Mouse (Mus musculus) liver, postnatal 0 days (tissue): ENCODE results near the gene Ccdc47. TPM values are rescaled to one million over a fixed set of nuclear protein-coding genes. Genes with fewer than 3 reads are reported as not detected.
A peak's percentile ranks its signal among the peaks of the same experiment; 100 is the strongest.

Experiments used
- ATAC-seq: fragments of 200-750 bp; cut with Nextera tagmentation; 2 replicates; pipeline ENCODE4 v1.8.0; 2017; ENCODE audit warnings: mild to moderate bottlenecking, moderate library complexity
- DNase-seq: peaks from one replicate; pipeline ENCODE4 v3.0.0-alpha.2; 2016
- H3K27ac ChIP-seq: fragments of 300-500 bp; sonication (generic); 2 replicates; pipeline ENCODE4 v1.5.1; 2014; ENCODE audit warnings: antibody characterized with exemption, moderate library complexity, mild to moderate bottlenecking, low read depth
- H3K27me3 ChIP-seq: fragments of 300-500 bp; sonication (generic); 2 replicates; pipeline ENCODE4 v1.6.1; 2014; ENCODE audit warnings: low read length, control low read depth, mixed read lengths; ENCODE audit not compliant: insufficient read depth
- H3K36me3 ChIP-seq: fragments of 300-500 bp; sonication (generic); replicated peaks from 2 replicates; pipeline ENCODE4 v1.6.1; 2014; ENCODE audit warnings: mild to moderate bottlenecking, control low read depth, low read length, moderate library complexity, mixed read lengths; ENCODE audit not compliant: insufficient read depth
- H3K4me1 ChIP-seq: fragments of 300-500 bp; sonication (generic); 2 replicates; pipeline ENCODE4 v1.6.1; 2014; ENCODE audit warnings: antibody characterized with exemption, mild to moderate bottlenecking, control low read depth; ENCODE audit not compliant: insufficient read depth
- H3K4me2 ChIP-seq: fragments of 300-500 bp; sonication (generic); 2 replicates; pipeline ENCODE4 v1.6.1; 2014; ENCODE audit warnings: low read depth, mild to moderate bottlenecking, low read length, moderate library complexity, mixed read lengths
- H3K4me3 ChIP-seq: fragments of 300-500 bp; sonication (generic); 2 replicates; pipeline ENCODE4 v1.5.1; 2014; ENCODE audit warnings: low read depth, low read length
- H3K9ac ChIP-seq: fragments of 300-500 bp; sonication (generic); replicated peaks from 2 replicates; pipeline ENCODE4 v1.6.1; 2014; ENCODE audit warnings: mild to moderate bottlenecking, moderate library complexity
- H3K9me3 ChIP-seq: fragments of 300-500 bp; sonication (generic); 2 replicates; pipeline ENCODE4 v1.6.1; 2016; ENCODE audit warnings: mild to moderate bottlenecking, control low read depth, low read length, mixed read lengths
- CTCF ChIP-seq: sonication (generic); IDR thresholded peaks from 2 replicates; pipeline ENCODE4 v1.5.1; 2016; ENCODE audit warnings: antibody characterized with exemption, low read depth
- EP300 ChIP-seq: IDR thresholded peaks from 2 replicates; pipeline ENCODE4 v1.6.1; 2016; ENCODE audit warnings: antibody characterized with exemption, low read depth, mild to moderate bottlenecking
- WGBS: fragments of 180-500 bp; shearing (Covaris S2); extraction: QIAGEN DNeasy Blood & Tissue Kit; methylation state at CpG from one replicate; pipeline ENCODE4 v1.1.7; 2014; ENCODE audit not compliant: insufficient replicate concordance; 5-methylcytosine and 5-hydroxymethylcytosine counted together
- polyA plus RNA-seq: library from polyadenylated mRNA; unstranded; fragments of >200 nt; fragmentation: Nextera tagmentation; extraction: Ambion mirVana; gene quantifications from 2 replicates; pipeline ENCODE4 v1.2.1, GENCODE M21; 2015

Gene Ccdc47
- polyA plus RNA-seq, 1 experiment from 2014 or later, result 34.6 TPM

- H3K36me3 ChIP-seq, result peaks cover 3% of the 10 kb centered on the region; the same call in 1 of the 2 replicates
- no peaks in the 10 kb centered on the region for H3K27me3 ChIP-seq
- H3K27ac ChIP-seq, result no peak overlapping the region
- no peak overlapping the region for H3K4me2 ChIP-seq
- no peak overlapping the region for H3K4me3 ChIP-seq
- TF ChIP-seq EP300 (no peak), CTCF (no peak)
- H3K9me3 ChIP-seq, result no peaks in the 10 kb centered on the region
- no peak for ATAC-seq
- no peak overlapping the region for H3K9ac ChIP-seq
- no peak for DNase-seq
- 81% methylated on average over 2 of the region's 2 CpGs for WGBS
- peaks cover 6% of the 10 kb centered on the region for H3K4me1 ChIP-seq
These were observed 35.7 kb downstream of the Ccdc47 start for GRCm38 (mm10) chr11:106180449-106180801.

GRCm38 (mm10) chr11:106179711-106180448 is 36.3 kb downstream of the Ccdc47 start:
- DNase-seq (no peak), ATAC-seq (peak; percentile 72; the same call in 1 of the 2 replicates)
- Histone ChIP-seq H3K9ac (no peak overlapping the region), H3K4me3 (no peak overlapping the region), H3K27ac (no peak overlapping the region), H3K4me1 (peaks cover 7% of the 10 kb centered on the region), H3K9me3 (no peaks in the 10 kb centered on the region), H3K27me3 (no peaks in the 10 kb centered on the region), H3K36me3 (peaks cover 3% of the 10 kb centered on the region; the same call in 1 of the 2 replicates), H3K4me2 (no peak overlapping the region)
- TF ChIP-seq EP300 (no peak), CTCF (no peak)
- WGBS, result 70% methylated on average over 7 of the region's 7 CpGs

- ATAC-seq (0 out of 2 replicates have a peak, but pooled peaks have one; percentile 48), DNase-seq (no peak)
- Histone ChIP-seq H3K27ac (no peak overlapping the region), H3K4me1 (peaks cover 19% of the 10 kb centered on the region), H3K27me3 (no peaks in the 10 kb centered on the region), H3K4me3 (no peak overlapping the region), H3K9me3 (no peaks in the 10 kb centered on the region), H3K4me2 (0 out of 2 replicates have a peak overlapping the region, but pooled peaks have one; percentile 3), H3K9ac (no peak overlapping the region), H3K36me3 (0 out of 2 replicates have a peak, but pooled peaks cover 3% of the 10 kb centered on the region)
- WGBS, result 61% methylated on average over 5 of the region's 5 CpGs
- TF ChIP-seq CTCF (no peak), EP300 (0 out of 2 replicates have a peak, but pooled peaks have one; percentile 34)
These were observed 37.9 kb downstream of the Ccdc47 start for GRCm38 (mm10) chr11:106178036-106178782.

GRCm38 (mm10) chr11:106176372-106176771 is 39.8 kb downstream of the Ccdc47 start:
- WGBS, result 63% methylated on average over 5 of the region's 5 CpGs
- no peak overlapping the region for H3K4me2 ChIP-seq
- H3K36me3 ChIP-seq, result no peaks in the 10 kb centered on the region
- peaks cover 19% of the 10 kb centered on the region for H3K4me1 ChIP-seq
- ATAC-seq, result no peak
- no peaks in the 10 kb centered on the region for H3K27me3 ChIP-seq
- DNase-seq, result no peak
- H3K9ac ChIP-seq, result no peak overlapping the region
- H3K27ac ChIP-seq, result no peak overlapping the region
- no peaks in the 10 kb centered on the region for H3K9me3 ChIP-seq
- TF ChIP-seq CTCF (no peak), EP300 (no peak)
- H3K4me3 ChIP-seq, result no peak overlapping the region

GRCm38 (mm10) chr11:106175081-106175480 is 41.1 kb downstream of the Ccdc47 start:
- H3K27me3 ChIP-seq, result no peaks in the 10 kb centered on the region
- H3K4me3 ChIP-seq, result no peak overlapping the region
- H3K4me2 ChIP-seq, result no peak overlapping the region
- no peak overlapping the region for H3K9ac ChIP-seq
- WGBS, result 87% methylated on average over 3 of the region's 3 CpGs
- H3K36me3 ChIP-seq, result no peaks in the 10 kb centered on the region
- no peak overlapping the region for H3K27ac ChIP-seq
- H3K4me1 ChIP-seq, result peaks cover 19% of the 10 kb centered on the region
- ATAC-seq (no peak), DNase-seq (no peak)
- TF ChIP-seq EP300 (no peak), CTCF (no peak)
- no peaks in the 10 kb centered on the region for H3K9me3 ChIP-seq

- DNase-seq, result peak; percentile 63
- ATAC-seq, result no peak
- Histone ChIP-seq H3K27ac (no peak overlapping the region), H3K4me1 (peaks cover 19% of the 10 kb centered on the region), H3K9ac (no peak overlapping the region), H3K27me3 (no peaks in the 10 kb centered on the region), H3K4me3 (no peak overlapping the region), H3K36me3 (no peaks in the 10 kb centered on the region), H3K9me3 (no peaks in the 10 kb centered on the region), H3K4me2 (no peak overlapping the region)
- WGBS, result 68% methylated on average over 5 of the region's 5 CpGs
- no peak for TF ChIP-seq EP300
- TF ChIP-seq CTCF, result no peak
These were observed 41.8 kb downstream of the Ccdc47 start for GRCm38 (mm10) chr11:106174372-106174771.
